Mouse (Mus musculus): Measurements from ENCODE around the gene Mep1a. TPM values are rescaled to one million over a fixed set of nuclear protein-coding genes. Genes with fewer than 3 reads are reported as not detected.
"Not testable (repeated sequence)": the region's sequence is repeated elsewhere in the genome, so short reads cannot be mapped to it uniquely, and the experiment has no call there.

Mep1a gene
- total RNA-seq, 1 experiment from 2014 or later, result not detected

- ATAC-seq (replicated peaks in 1 of 2; ENCODE audit: insufficient read depth in 1 of 2, low FRiP score in 2 of 2, low TSS enrichment in 1 of 2, low read depth in 1 of 2, poor library complexity in 2 of 2, severe bottlenecking in 2 of 2), result peak in 1 of 2 experiments; percentile 65; a peak in 1 of 4 replicates
Measured at GRCm38 (mm10) chr17:43495502-43495901, 7.1 kb downstream of the Mep1a start.

- ATAC-seq (replicated peaks in 1 of 2; ENCODE audit: insufficient read depth in 1 of 2, low FRiP score in 2 of 2, low TSS enrichment in 1 of 2, low read depth in 1 of 2, poor library complexity in 2 of 2, severe bottlenecking in 2 of 2), result not testable (repeated sequence)
Measured at GRCm38 (mm10) chr17:43490371-43490770, 12.2 kb downstream of the Mep1a start.

- ATAC-seq (replicated peaks in 1 of 2; ENCODE audit: insufficient read depth in 1 of 2, low FRiP score in 2 of 2, low TSS enrichment in 1 of 2, low read depth in 1 of 2, poor library complexity in 2 of 2, severe bottlenecking in 2 of 2), result no peak
Measured at GRCm38 (mm10) chr17:43488439-43489151, 14.0 kb downstream of the Mep1a start.

GRCm38 (mm10) chr17:43485982-43486381, 16.6 kb downstream of the Mep1a start:
- no peak for ATAC-seq (replicated peaks in 1 of 2; ENCODE audit: insufficient read depth in 1 of 2, low FRiP score in 2 of 2, low TSS enrichment in 1 of 2, low read depth in 1 of 2, poor library complexity in 2 of 2, severe bottlenecking in 2 of 2)

- ATAC-seq (replicated peaks in 1 of 2; ENCODE audit: insufficient read depth in 1 of 2, low FRiP score in 2 of 2, low TSS enrichment in 1 of 2, low read depth in 1 of 2, poor library complexity in 2 of 2, severe bottlenecking in 2 of 2), result no peak
Measured at GRCm38 (mm10) chr17:43477621-43478020, 25.0 kb downstream of the Mep1a start.

GRCm38 (mm10) chr17:43474775-43475174, 27.8 kb downstream of the Mep1a start:
- ATAC-seq (replicated peaks in 1 of 2; ENCODE audit: insufficient read depth in 1 of 2, low FRiP score in 2 of 2, low TSS enrichment in 1 of 2, low read depth in 1 of 2, poor library complexity in 2 of 2, severe bottlenecking in 2 of 2), result no peak

GRCm38 (mm10) chr17:43472558-43472957, 30.1 kb downstream of the Mep1a start:
- no peak for ATAC-seq (replicated peaks in 1 of 2; ENCODE audit: insufficient read depth in 1 of 2, low FRiP score in 2 of 2, low TSS enrichment in 1 of 2, low read depth in 1 of 2, poor library complexity in 2 of 2, severe bottlenecking in 2 of 2)

- peak in 1 of 2 experiments; percentile 25; a peak in 1 of 4 replicates for ATAC-seq (replicated peaks in 1 of 2; ENCODE audit: insufficient read depth in 1 of 2, low FRiP score in 2 of 2, low TSS enrichment in 1 of 2, low read depth in 1 of 2, poor library complexity in 2 of 2, severe bottlenecking in 2 of 2)
Measured at GRCm38 (mm10) chr17:43470039-43470438, 32.6 kb downstream of the Mep1a start.

- ATAC-seq (replicated peaks in 1 of 2; ENCODE audit: insufficient read depth in 1 of 2, low FRiP score in 2 of 2, low TSS enrichment in 1 of 2, low read depth in 1 of 2, poor library complexity in 2 of 2, severe bottlenecking in 2 of 2), result peak; percentile 74 to 81
Measured at GRCm38 (mm10) chr17:43460245-43461181, 42.1 kb downstream of the Mep1a start.

- no peak for ATAC-seq (replicated peaks in 1 of 2; ENCODE audit: insufficient read depth in 1 of 2, low FRiP score in 2 of 2, low TSS enrichment in 1 of 2, low read depth in 1 of 2, poor library complexity in 2 of 2, severe bottlenecking in 2 of 2)
Measured at GRCm38 (mm10) chr17:43459737-43460230, 42.8 kb downstream of the Mep1a start.

GRCm38 (mm10) chr17:43458598-43458997, 44.0 kb downstream of the Mep1a start:
- peak; percentile 70 to 85 for ATAC-seq (replicated peaks in 1 of 2; ENCODE audit: insufficient read depth in 1 of 2, low FRiP score in 2 of 2, low TSS enrichment in 1 of 2, low read depth in 1 of 2, poor library complexity in 2 of 2, severe bottlenecking in 2 of 2)

- no peak for ATAC-seq (replicated peaks in 1 of 2; ENCODE audit: insufficient read depth in 1 of 2, low FRiP score in 2 of 2, low TSS enrichment in 1 of 2, low read depth in 1 of 2, poor library complexity in 2 of 2, severe bottlenecking in 2 of 2)
Measured at GRCm38 (mm10) chr17:43451216-43451615, 51.4 kb downstream of the Mep1a start.

GRCm38 (mm10) chr17:43434485-43434884, 68.1 kb downstream of the Mep1a start:
- no peak for ATAC-seq (replicated peaks in 1 of 2; ENCODE audit: insufficient read depth in 1 of 2, low FRiP score in 2 of 2, low TSS enrichment in 1 of 2, low read depth in 1 of 2, poor library complexity in 2 of 2, severe bottlenecking in 2 of 2)

GRCm38 (mm10) chr17:43431692-43432091, 70.9 kb downstream of the Mep1a start:
- no peak for ATAC-seq (replicated peaks in 1 of 2; ENCODE audit: insufficient read depth in 1 of 2, low FRiP score in 2 of 2, low TSS enrichment in 1 of 2, low read depth in 1 of 2, poor library complexity in 2 of 2, severe bottlenecking in 2 of 2)

Other genes starting within 250 kb of the Mep1a start
- gene Adgrf1, start 232.5 kb downstream of the Mep1a start, total RNA-seq (2017), result not detected in 2 replicates
- 0.13 TPM in 1 of 2 replicates, not detected in the other for gene Adgrf5, start 142.4 kb downstream of the Mep1a start, total RNA-seq (2017)
- not detected in 2 replicates for gene Ankrd66, start 40.8 kb upstream of the Mep1a start, total RNA-seq (2017)
- gene Pla2g7, start 65.3 kb upstream of the Mep1a start, total RNA-seq (2017), result 2.0 and 7.5 TPM in 2 replicates
- 0.19 TPM in 1 of 2 replicates, not detected in the other for gene Tdrd6, start 127.5 kb upstream of the Mep1a start, total RNA-seq (2017)
- 11.0 and 13.3 TPM in 2 replicates for gene Slc25a27, start 164.4 kb upstream of the Mep1a start, total RNA-seq (2017)
- 1.4 and 4.2 TPM in 2 replicates for gene Cyp39a1, start 164.6 kb upstream of the Mep1a start, total RNA-seq (2017)